Mouse (Mus musculus) heart, adult 2 months (tissue): ENCODE results near the gene Adgrd1. TPM values are rescaled to one million over a fixed set of nuclear protein-coding genes. Genes with fewer than 3 reads are reported as not detected.
A peak's percentile ranks its signal among the peaks of the same experiment; 100 is the strongest.
"Not testable (repeated sequence)": the region's sequence is repeated elsewhere in the genome, so short reads cannot be mapped to it uniquely, and the experiment has no call there.

ENCODE experiments used
- DNase-seq, 2 experiments: peaks; one replicate each; pipeline ENCODE4 v3.0.0; 2021
- H3K27ac ChIP-seq: fragments of 200-600 bp; 2 replicates; pipeline ENCODE4 v1.8.1; 2022
- H3K27me3 ChIP-seq: fragments of 200-500 bp; 2 replicates; pipeline ENCODE4 v1.6.1; 2012; ENCODE audit warnings: mild to moderate bottlenecking, low read length, inconsistent platforms, mixed read lengths; ENCODE audit not compliant: control insufficient read depth, insufficient read depth
- H3K36me3 ChIP-seq: fragments of 200-500 bp; 2 replicates; pipeline ENCODE4 v1.6.1; 2012; ENCODE audit warnings: low read length, inconsistent platforms; ENCODE audit not compliant: control insufficient read depth, insufficient read depth
- H3K4me1 ChIP-seq: fragments of 200-500 bp; 2 replicates; pipeline ENCODE4 v1.6.1; 2011; ENCODE audit warnings: low read length; ENCODE audit not compliant: control insufficient read depth, insufficient read depth
- H3K4me3 ChIP-seq: fragments of 200-600 bp; 2 replicates; pipeline ENCODE4 v1.8.1; 2022
- H3K79me2 ChIP-seq: fragments of 200-500 bp; replicated peaks from 2 replicates; pipeline ENCODE4 v1.6.1; 2012; ENCODE audit warnings: mild to moderate bottlenecking, inconsistent platforms, low read length, moderate library complexity, mixed read lengths; ENCODE audit not compliant: control insufficient read depth, insufficient read depth
- H3K9ac ChIP-seq: fragments of 200-500 bp; 2 replicates; pipeline ENCODE4 v1.6.1; 2012; ENCODE audit warnings: low read depth, mild to moderate bottlenecking, control low read depth, inconsistent platforms, low read length, mixed read lengths
- CTCF ChIP-seq: fragments of 200-600 bp; IDR thresholded peaks from 2 replicates; pipeline ENCODE4 v1.8.1; 2022; ENCODE audit warnings: antibody characterized with exemption, mild to moderate bottlenecking, moderate library complexity
- EP300 ChIP-seq: fragments of 200-500 bp; IDR thresholded peaks from 2 replicates; pipeline ENCODE4 v1.6.1; 2011; ENCODE audit warnings: low read depth, low read length, control low read depth; ENCODE audit not compliant: insufficient read depth
- POLR2A ChIP-seq: fragments of 200-500 bp; IDR thresholded peaks from 2 replicates; pipeline ENCODE4 v1.6.1; 2011; ENCODE audit warnings: mild to moderate bottlenecking, low read depth, low read length, control low read depth; ENCODE audit not compliant: insufficient read depth
- WGBS: fragments of 180-500 bp; shearing (Covaris S2); methylation state at CpG from one replicate; pipeline ENCODE4 v1.1.7; 2018; 5-methylcytosine and 5-hydroxymethylcytosine counted together
- intact Hi-C: fragments of 180-260 bp; cut with DNase I; formaldehyde crosslinking; loops from one replicate; pipeline ENCODE4 v1.15.1; 2025
- polyA plus RNA-seq: library from polyadenylated mRNA; depleted of rRNA; stranded (reverse); fragments of >200 nt; gene quantifications from 2 replicates; pipeline ENCODE4 v1.2.3, GENCODE M21; 2012
- total RNA-seq, 2 experiments: library from RNA; stranded (reverse); gene quantifications; 2 replicates each; pipeline ENCODE4 v1.2.3; 2021

The Adgrd1 gene
- total and polyA plus RNA-seq, 3 experiments, result 4.1 to 5.5 (median 4.8) TPM

DNA sequence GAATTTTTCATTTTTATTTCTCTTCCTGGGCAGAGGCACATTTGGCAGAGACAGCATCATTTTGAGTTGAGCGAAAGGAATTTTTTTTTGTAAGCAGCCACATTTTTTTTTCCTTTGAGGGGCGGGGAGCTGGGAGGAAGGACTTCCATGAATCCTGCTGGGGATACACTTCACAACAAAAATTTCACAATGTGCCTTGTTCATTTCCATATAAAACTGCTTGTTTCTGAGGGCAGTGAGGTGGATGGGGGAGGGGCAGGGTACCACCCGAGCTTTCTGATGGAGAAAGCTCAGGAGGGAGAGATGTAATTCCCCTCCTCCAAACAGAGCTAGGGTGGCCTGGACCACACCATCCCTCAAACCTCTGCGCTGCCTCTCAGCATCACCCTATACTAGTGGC is 22.6 kb downstream of the Adgrd1 start:
- Histone ChIP-seq H3K4me3 (no peak overlapping the region), H3K79me2 (no peaks in the 10 kb centered on the region), H3K27ac (no peak overlapping the region), H3K36me3 (no peaks in the 10 kb centered on the region), H3K27me3 (no peaks in the 10 kb centered on the region), H3K9ac (no peak overlapping the region), H3K4me1 (no peaks in the 10 kb centered on the region)
- intact Hi-C loops, result no loop called here
- TF ChIP-seq POLR2A, result no peak
- 57% methylated on average over 4 of the region's 4 CpGs for WGBS
- DNase-seq, result no peak

- H3K36me3 ChIP-seq, result no peaks in the 10 kb centered on the region
- WGBS, result 71% methylated on average over 15 of the region's 15 CpGs
- TF ChIP-seq POLR2A (no peak), EP300 (no peak), CTCF (no peak)
- no peaks in the 10 kb centered on the region for H3K79me2 ChIP-seq
- H3K4me3 ChIP-seq, result no peak overlapping the region
- H3K4me1 ChIP-seq, result no peaks in the 10 kb centered on the region
- H3K9ac ChIP-seq, result no peak overlapping the region
- intact Hi-C loops, result no loop called here
- no peak overlapping the region for H3K27ac ChIP-seq
- DNase-seq, result no peak
- H3K27me3 ChIP-seq, result no peaks in the 10 kb centered on the region
Measured at GRCm38 (mm10) chr5:129121654-129122285, 25.2 kb downstream of the Adgrd1 start.

- WGBS, result 85% methylated on average over 7 of the region's 7 CpGs
- H3K79me2 ChIP-seq, result no peaks in the 10 kb centered on the region
- H3K27ac ChIP-seq, result no peak overlapping the region
Measured at GRCm38 (mm10) chr5:129122491-129122890, 25.9 kb downstream of the Adgrd1 start.

GRCm38 (mm10) chr5:129124070-129124828 is 27.7 kb downstream of the Adgrd1 start:
- intact Hi-C loops, result no loop called here
- TF ChIP-seq POLR2A (no peak), CTCF (no peak), EP300 (no peak)
- Histone ChIP-seq H3K9ac (no peak overlapping the region), H3K4me3 (no peak overlapping the region), H3K36me3 (no peaks in the 10 kb centered on the region), H3K27ac (no peak overlapping the region), H3K27me3 (no peaks in the 10 kb centered on the region), H3K79me2 (no peaks in the 10 kb centered on the region), H3K4me1 (no peaks in the 10 kb centered on the region)
- 53% methylated on average over 11 of the region's 11 CpGs for whole genome bisulfite sequencing
- peak in 1 of 2 experiments; percentile 26 for DNase-seq

More at GRCm38 (mm10) chr5:129122491-129122890, 25.9 kb downstream of the Adgrd1 start:
- Histone ChIP-seq H3K4me1 (no peaks in the 10 kb centered on the region), H3K27me3 (no peaks in the 10 kb centered on the region), H3K4me3 (no peak overlapping the region), H3K9ac (no peak overlapping the region), H3K36me3 (no peaks in the 10 kb centered on the region)
- TF ChIP-seq CTCF, result no peak
- no peak for TF ChIP-seq EP300
- no peak for TF ChIP-seq POLR2A
- intact Hi-C loops, result no loop called here
- DNase-seq, result no peak

DNA sequence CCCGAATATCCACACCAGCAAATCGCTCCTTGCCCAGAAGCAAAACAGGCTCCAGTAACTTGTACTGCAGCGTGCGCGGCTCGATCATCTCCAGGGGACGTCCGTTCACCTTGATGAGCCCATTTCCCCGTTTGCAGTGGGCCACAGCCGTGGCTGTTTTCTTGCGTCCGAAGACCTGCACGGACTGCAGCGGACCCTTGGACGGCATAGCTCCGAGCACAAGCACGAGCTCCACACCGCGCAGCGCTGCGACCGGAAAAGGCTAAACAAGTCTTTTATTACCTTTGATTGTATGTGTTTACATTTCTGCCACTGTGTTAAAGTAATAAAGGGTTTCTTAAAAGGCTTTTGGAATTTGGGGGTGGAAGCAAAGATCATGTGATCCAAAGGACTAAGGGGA is 31.8 kb downstream of the Adgrd1 start:
- H3K36me3 ChIP-seq, H3K27me3 ChIP-seq, H3K4me3 ChIP-seq, H3K27ac ChIP-seq, DNase-seq, H3K9ac ChIP-seq, H3K79me2 ChIP-seq, intact Hi-C loops, H3K4me1 ChIP-seq: not testable (repeated sequence)
- WGBS, result 94% methylated on average over 22 of the region's 22 CpGs

GRCm38 (mm10) chr5:129130301-129130700 is 33.8 kb downstream of the Adgrd1 start:
- peak; percentile 30 to 31 for DNase-seq
- Histone ChIP-seq H3K4me3 (no peak overlapping the region), H3K4me1 (no peaks in the 10 kb centered on the region), H3K79me2 (no peaks in the 10 kb centered on the region), H3K9ac (no peak overlapping the region), H3K36me3 (no peaks in the 10 kb centered on the region), H3K27ac (no peak overlapping the region), H3K27me3 (no peaks in the 10 kb centered on the region)
- intact Hi-C loops, result no loop called here
- TF ChIP-seq POLR2A (no peak), EP300 (no peak), CTCF (no peak)
- WGBS, result 77% methylated on average over 8 of the region's 8 CpGs
